Mouse (Mus musculus): ENCODE measurements around the gene Anxa8. TPM values are rescaled to one million over a fixed set of nuclear protein-coding genes. Genes with fewer than 3 reads are reported as not detected.

Anxa8 gene
- polyA plus RNA-seq, 1 experiment from 2014 or later: 0.61 TPM

GRCm38 (mm10) chr14:34087856-34088398 lies 2.1 kb downstream of the Anxa8 start:
- Histone ChIP-seq H3K4me3 (no peak overlapping the region), H3K36me3 (no peaks in the 10 kb centered on the region), H3K9ac (no peak overlapping the region), H3K4me2 (no peak overlapping the region), H3K9me3 (replicated peaks) (no peaks in the 10 kb centered on the region), H3K27ac (ENCODE audit: poor library complexity, severe bottlenecking) (no peak overlapping the region), H3K27me3 (replicated peaks) (no peaks in the 10 kb centered on the region), H3K4me1 (replicated peaks) (no peaks in the 10 kb centered on the region)
- no peak for ATAC-seq (ENCODE audit: insufficient number of reproducible peaks, low FRiP score)
- WGBS: 70% methylated on average over 2 of the region's 2 CpGs

DNA sequence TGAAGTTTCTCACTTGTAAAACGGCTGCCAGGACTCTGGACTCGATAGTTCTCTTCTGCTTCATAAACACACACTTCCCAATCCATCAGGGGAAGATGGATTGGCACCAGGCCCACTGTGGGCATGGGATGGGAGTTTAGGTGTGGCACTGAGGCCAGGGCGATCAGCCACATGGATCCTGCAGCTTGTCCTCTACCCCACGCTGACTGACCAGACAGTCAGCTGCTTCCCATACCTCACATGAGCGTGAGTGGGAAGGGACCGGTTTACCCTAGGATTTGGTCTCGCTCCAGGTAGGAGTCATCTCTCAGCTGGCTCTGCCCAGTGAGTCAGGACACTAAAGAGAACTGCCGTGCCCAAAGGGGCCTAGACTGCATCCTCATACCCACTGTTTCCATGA lies 4.0 kb downstream of the Anxa8 start:
- no peak overlapping the region for H3K9ac ChIP-seq
- H3K27me3 ChIP-seq (replicated peaks): no peaks in the 10 kb centered on the region
- no peak overlapping the region for H3K27ac ChIP-seq (ENCODE audit: poor library complexity, severe bottlenecking)
- WGBS: 74% methylated on average over 8 of the region's 8 CpGs
- H3K4me2 ChIP-seq: no peak overlapping the region
- H3K4me1 ChIP-seq (replicated peaks): no peaks in the 10 kb centered on the region
- ATAC-seq (ENCODE audit: insufficient number of reproducible peaks, low FRiP score): no peak
- no peaks in the 10 kb centered on the region for H3K9me3 ChIP-seq (replicated peaks)
- H3K4me3 ChIP-seq: no peak overlapping the region
- H3K36me3 ChIP-seq: no peaks in the 10 kb centered on the region

DNA sequence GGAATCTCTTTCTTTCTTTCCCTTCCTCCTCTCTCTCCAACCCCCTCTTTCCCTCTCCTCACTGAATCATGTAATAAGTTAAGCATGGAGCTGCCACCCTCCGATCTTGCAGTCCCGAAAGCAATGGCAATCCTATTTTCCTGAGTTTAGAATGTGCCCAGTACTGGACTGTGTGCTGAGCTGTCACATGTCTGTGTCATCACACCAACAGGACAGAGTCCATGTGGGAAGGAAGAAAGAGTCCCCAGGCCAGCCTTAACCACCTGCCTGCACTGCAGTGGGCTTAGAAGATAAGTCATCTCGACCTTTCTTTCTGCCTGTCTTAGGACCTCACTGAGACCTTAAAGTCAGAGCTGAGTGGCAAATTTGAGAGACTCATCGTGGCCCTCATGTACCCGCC lies 5.7 kb downstream of the Anxa8 start:
- H3K4me2 ChIP-seq: no peak overlapping the region
- no peak overlapping the region for H3K9ac ChIP-seq
- H3K4me3 ChIP-seq: no peak overlapping the region
- H3K27ac ChIP-seq (ENCODE audit: poor library complexity, severe bottlenecking): no peak overlapping the region
- H3K36me3 ChIP-seq: no peaks in the 10 kb centered on the region
- no peaks in the 10 kb centered on the region for H3K4me1 ChIP-seq (replicated peaks)
- no peaks in the 10 kb centered on the region for H3K9me3 ChIP-seq (replicated peaks)
- ATAC-seq (ENCODE audit: insufficient number of reproducible peaks, low FRiP score): no peak
- 76% methylated on average over 5 of the region's 5 CpGs for WGBS
- H3K27me3 ChIP-seq (replicated peaks): no peaks in the 10 kb centered on the region

- no peaks in the 10 kb centered on the region for H3K27me3 ChIP-seq (replicated peaks)
- H3K4me3 ChIP-seq: no peak overlapping the region
- H3K4me1 ChIP-seq (replicated peaks): no peaks in the 10 kb centered on the region
- H3K36me3 ChIP-seq: no peaks in the 10 kb centered on the region
- H3K9me3 ChIP-seq (replicated peaks): no peaks in the 10 kb centered on the region
- H3K27ac ChIP-seq (ENCODE audit: poor library complexity, severe bottlenecking): no peak overlapping the region
- no peak for ATAC-seq (ENCODE audit: insufficient number of reproducible peaks, low FRiP score)
- no peak overlapping the region for H3K4me2 ChIP-seq
- no peak overlapping the region for H3K9ac ChIP-seq
- WGBS: 90% methylated on average over 1 of the region's 1 CpGs
Observed at GRCm38 (mm10) chr14:34092856-34093255, 7.1 kb downstream of the Anxa8 start.

DNA sequence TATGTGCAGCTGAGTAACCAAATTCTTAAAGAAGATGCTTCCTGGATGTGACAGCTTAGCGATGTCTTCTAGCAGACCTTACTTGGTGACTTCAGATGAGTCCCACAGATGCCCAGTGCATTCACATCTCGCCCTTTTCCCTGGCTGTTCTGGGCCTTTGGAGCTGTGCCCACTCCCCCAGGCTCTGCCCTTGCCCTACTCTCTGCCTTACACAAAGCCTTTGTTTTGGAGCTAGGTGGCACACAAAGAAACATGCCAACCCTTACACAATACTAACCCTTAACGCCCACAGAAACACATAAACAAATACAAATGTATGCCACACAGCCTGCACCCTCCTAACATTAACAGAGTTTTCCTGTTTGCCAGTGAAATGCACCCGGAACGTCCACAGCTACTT lies 10.4 kb downstream of the Anxa8 start:
- H3K4me2 ChIP-seq: no peak overlapping the region
- H3K27me3 ChIP-seq (replicated peaks): no peaks in the 10 kb centered on the region
- no peak for ATAC-seq (ENCODE audit: insufficient number of reproducible peaks, low FRiP score)
- no peak overlapping the region for H3K4me3 ChIP-seq
- H3K9ac ChIP-seq: no peak overlapping the region
- H3K9me3 ChIP-seq (replicated peaks): no peaks in the 10 kb centered on the region
- 68% methylated on average over 5 of the region's 5 CpGs for WGBS
- H3K36me3 ChIP-seq: no peaks in the 10 kb centered on the region
- H3K27ac ChIP-seq (ENCODE audit: poor library complexity, severe bottlenecking): no peak overlapping the region
- H3K4me1 ChIP-seq (replicated peaks): no peaks in the 10 kb centered on the region

GRCm38 (mm10) chr14:34102601-34103000 lies 16.8 kb downstream of the Anxa8 start, which contains the start of gene A630023A22Rik:
Gene A630023A22Rik (minus strand): TSS chr14:34102754.
- H3K9ac ChIP-seq: no peak within 1 kb of the TSS
- no peak within 1 kb of the TSS for H3K4me2 ChIP-seq
- H3K9me3 ChIP-seq (replicated peaks): no peaks in the 10 kb centered on the region
- H3K27ac ChIP-seq (ENCODE audit: poor library complexity, severe bottlenecking): no peak within 1 kb of the TSS
- H3K27me3 ChIP-seq (replicated peaks): no peaks in the 10 kb centered on the region
- no peak for ATAC-seq (ENCODE audit: insufficient number of reproducible peaks, low FRiP score)
- WGBS: 67% methylated on average over 5 of the region's 5 CpGs
- H3K4me1 ChIP-seq (replicated peaks): peaks cover 16% of the 10 kb centered on the region
- no peak within 1 kb of the TSS for H3K4me3 ChIP-seq
- no peaks in the 10 kb centered on the region for H3K36me3 ChIP-seq

DNA sequence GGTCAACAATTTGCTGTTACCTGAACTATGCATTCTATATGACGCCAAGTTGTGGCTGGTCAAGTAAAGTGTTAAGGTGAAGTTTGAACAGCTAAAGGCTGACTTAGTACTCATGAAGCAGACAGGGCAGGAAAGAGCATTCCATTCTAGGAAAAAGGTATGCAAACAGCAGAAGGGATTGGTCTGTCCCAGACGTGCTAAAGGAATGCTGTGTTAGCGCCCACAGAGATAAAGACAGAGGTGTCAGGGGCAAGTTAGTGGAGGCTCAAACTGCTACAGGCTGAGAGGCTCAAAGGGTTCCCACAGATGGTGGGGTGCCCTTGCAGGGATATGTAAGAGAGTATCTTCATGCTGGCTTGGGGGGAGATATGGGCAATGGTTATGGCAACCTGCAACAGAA lies 18.1 kb downstream of the Anxa8 start:
- H3K4me3 ChIP-seq: no peak overlapping the region
- 32% methylated on average over 3 of the region's 3 CpGs for WGBS

GRCm38 (mm10) chr14:34104892-34105291 lies 19.1 kb downstream of the Anxa8 start:
- no peaks in the 10 kb centered on the region for H3K36me3 ChIP-seq
- H3K27me3 ChIP-seq (replicated peaks): no peaks in the 10 kb centered on the region
- WGBS: 21% methylated on average over 8 of the region's 8 CpGs
- no peak overlapping the region for H3K27ac ChIP-seq (ENCODE audit: poor library complexity, severe bottlenecking)
- H3K4me3 ChIP-seq: no peak overlapping the region
- no peak overlapping the region for H3K4me2 ChIP-seq
- H3K4me1 ChIP-seq (replicated peaks): peaks cover 16% of the 10 kb centered on the region
- no peak overlapping the region for H3K9ac ChIP-seq
- H3K9me3 ChIP-seq (replicated peaks): no peaks in the 10 kb centered on the region
- ATAC-seq (ENCODE audit: insufficient number of reproducible peaks, low FRiP score): no peak

More for the DNA sequence above, 18.1 kb downstream of the Anxa8 start:
- peaks cover 16% of the 10 kb centered on the region for H3K4me1 ChIP-seq (replicated peaks)
- H3K9ac ChIP-seq: no peak overlapping the region
- ATAC-seq (ENCODE audit: insufficient number of reproducible peaks, low FRiP score): no peak
- no peak overlapping the region for H3K27ac ChIP-seq (ENCODE audit: poor library complexity, severe bottlenecking)
- no peaks in the 10 kb centered on the region for H3K27me3 ChIP-seq (replicated peaks)
- no peaks in the 10 kb centered on the region for H3K36me3 ChIP-seq
- H3K4me2 ChIP-seq: no peak overlapping the region
- H3K9me3 ChIP-seq (replicated peaks): no peaks in the 10 kb centered on the region

GRCm38 (mm10) chr14:34106389-34107062 lies 20.7 kb downstream of the Anxa8 start:
- no peak overlapping the region for H3K9ac ChIP-seq
- H3K4me3 ChIP-seq: no peak overlapping the region
- H3K4me1 ChIP-seq (replicated peaks): peaks cover 16% of the 10 kb centered on the region
- no peak overlapping the region for H3K27ac ChIP-seq (ENCODE audit: poor library complexity, severe bottlenecking)
- no peaks in the 10 kb centered on the region for H3K27me3 ChIP-seq (replicated peaks)
- 50% methylated on average over 11 of the region's 12 CpGs for WGBS
- ATAC-seq (ENCODE audit: insufficient number of reproducible peaks, low FRiP score): no peak
- no peaks in the 10 kb centered on the region for H3K36me3 ChIP-seq
- no peak overlapping the region for H3K4me2 ChIP-seq
- H3K9me3 ChIP-seq (replicated peaks): no peaks in the 10 kb centered on the region

DNA sequence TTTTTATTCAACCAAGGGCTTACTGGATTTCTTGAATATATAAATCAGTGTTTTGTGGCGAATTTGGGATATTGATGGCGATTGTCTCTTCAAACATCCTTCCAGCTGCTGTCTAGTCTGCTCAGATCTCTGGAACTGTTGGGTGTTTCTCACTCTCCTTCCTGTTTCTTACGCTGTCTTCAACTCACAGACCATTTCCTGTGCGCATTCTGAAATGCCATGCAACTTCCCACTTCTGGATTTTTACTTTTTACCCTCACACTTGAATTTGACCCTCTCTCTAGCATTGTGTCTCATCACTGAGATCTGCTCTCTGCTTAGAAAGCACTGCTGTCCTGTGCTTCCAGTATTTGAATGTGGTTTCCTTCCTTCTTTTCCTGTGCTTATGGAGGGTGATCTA lies 21.8 kb downstream of the Anxa8 start:
- Histone ChIP-seq H3K4me1 (replicated peaks) (peaks cover 16% of the 10 kb centered on the region), H3K4me3 (no peak overlapping the region), H3K36me3 (no peaks in the 10 kb centered on the region), H3K27ac (ENCODE audit: poor library complexity, severe bottlenecking) (no peak overlapping the region), H3K27me3 (replicated peaks) (no peaks in the 10 kb centered on the region), H3K4me2 (no peak overlapping the region), H3K9me3 (replicated peaks) (no peaks in the 10 kb centered on the region), H3K9ac (no peak overlapping the region)
- no peak for ATAC-seq (ENCODE audit: insufficient number of reproducible peaks, low FRiP score)
- WGBS: 68% methylated on average over 4 of the region's 4 CpGs

- Histone ChIP-seq H3K9ac (no peak overlapping the region), H3K4me3 (no peak overlapping the region), H3K36me3 (no peaks in the 10 kb centered on the region), H3K27me3 (replicated peaks) (no peaks in the 10 kb centered on the region), H3K4me2 (no peak overlapping the region), H3K4me1 (replicated peaks) (peaks cover 7% of the 10 kb centered on the region), H3K27ac (ENCODE audit: poor library complexity, severe bottlenecking) (no peak overlapping the region), H3K9me3 (replicated peaks) (no peaks in the 10 kb centered on the region)
- 81% methylated on average over 4 of the region's 4 CpGs for WGBS
- no peak for ATAC-seq (ENCODE audit: insufficient number of reproducible peaks, low FRiP score)
Observed at GRCm38 (mm10) chr14:34114311-34114710, 28.5 kb downstream of the Anxa8 start.

All from heart, embryonic 12.5 days (tissue).